Mouse (Mus musculus) spleen, adult 2 months (tissue): Measurements from ENCODE around the gene Zbtb17.

Experiments used
- CTCF ChIP-seq: fragments of 200-500 bp; IDR thresholded peaks from 2 replicates; pipeline ENCODE4 v1.5.1; 2011; ENCODE audit warnings: mild to moderate bottlenecking, inconsistent platforms; ENCODE audit not compliant: insufficient read depth, insufficient read length, insufficient replicate concordance; ENCODE audit errors: extremely low read depth
- POLR2A ChIP-seq: fragments of 200-500 bp; IDR thresholded peaks from 2 replicates; pipeline ENCODE4 v1.6.1; 2011; ENCODE audit warnings: low read depth, low read length, inconsistent platforms

- no peak for TF ChIP-seq POLR2A
- TF ChIP-seq CTCF: no peak
Observed at GRCm38 (mm10) chr4:141419398-141420191, 24.9 kb upstream of the Zbtb17 start.
